Mouse (Mus musculus): Measurements from ENCODE around the gene Tnfaip8l2.

GRCm38 (mm10) chr3:95176500-95176899 lies 34.3 kb upstream of the Tnfaip8l2 start:
- TF ChIP-seq GATA1 (IDR thresholded peaks at IDR 0.05; ENCODE audit: borderline replicate concordance, low read length) (no peak), FLI1 (IDR thresholded peaks at IDR 0.05; ENCODE audit: low read length) (no peak)

Data from megakaryocyte, embryonic 14.5 days (primary cell).